Mouse (Mus musculus): Measurements from ENCODE around the gene Fam98b.

The Fam98b gene

DNA sequence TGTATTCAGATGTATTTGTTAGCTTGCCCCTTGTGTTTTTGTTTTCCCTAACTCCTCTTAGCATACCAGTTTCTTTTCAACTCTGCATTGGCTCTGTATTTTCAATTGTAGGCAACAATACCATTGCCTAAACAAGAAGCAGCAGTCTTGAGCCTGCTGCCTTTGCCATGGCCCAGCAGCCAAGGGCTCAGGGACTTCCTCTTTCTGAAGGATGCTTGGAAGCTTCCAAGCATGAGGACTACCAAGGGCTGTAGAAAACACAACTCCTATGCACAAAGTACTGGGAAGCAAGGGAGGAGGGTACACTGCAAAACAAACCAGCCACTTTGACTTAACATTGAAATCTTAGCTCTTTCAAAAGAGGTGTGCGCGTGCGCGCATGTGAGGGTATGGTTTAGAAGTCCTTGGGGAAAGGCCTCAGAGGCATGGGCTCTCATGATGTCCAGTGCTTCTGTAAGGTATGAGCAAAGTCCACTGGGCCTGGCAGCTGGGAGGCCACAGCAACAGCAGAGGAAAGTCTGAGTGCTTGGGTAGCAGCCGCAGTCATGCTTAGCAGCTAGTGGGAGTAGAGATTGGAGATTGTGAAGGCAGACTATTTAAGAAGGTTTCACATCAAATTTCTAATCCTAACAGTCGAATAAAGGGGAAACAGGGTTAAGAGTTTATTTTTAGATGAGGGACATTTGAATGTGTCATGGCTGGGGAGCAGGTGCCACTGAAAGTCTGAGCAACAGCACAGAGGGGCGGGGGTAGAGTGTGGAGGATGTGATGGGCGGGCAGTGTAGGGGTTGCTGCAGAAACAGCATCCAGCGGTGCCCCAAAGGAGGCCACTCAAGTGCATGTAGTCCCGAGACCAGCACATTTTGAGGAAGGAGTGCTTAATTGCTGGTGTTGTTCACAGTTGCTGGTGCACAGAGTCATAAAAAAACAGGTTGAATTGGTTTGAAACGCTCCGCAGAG is 54.1 kb downstream of the Fam98b start:
- DNase-seq = no peak

DNA sequence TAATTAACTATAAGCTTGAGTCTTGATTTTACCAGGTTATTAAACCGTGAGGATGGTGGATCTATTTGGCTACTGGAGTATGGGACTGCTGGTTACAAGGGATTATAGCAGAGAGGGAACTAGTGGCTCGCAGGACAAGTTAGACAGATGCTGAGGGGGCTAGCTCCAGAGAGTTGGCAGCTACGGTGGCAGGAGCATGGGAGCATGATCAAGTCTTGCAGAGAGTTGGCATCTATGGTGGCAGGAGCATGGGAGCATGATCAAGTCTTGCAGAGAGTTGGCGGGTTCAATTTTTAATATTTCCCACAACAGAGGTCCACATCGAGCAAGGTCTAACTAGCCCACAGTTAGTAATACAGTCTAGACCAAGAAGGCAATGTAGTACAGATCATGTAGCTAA is 55.4 kb downstream of the Fam98b start:
- no peak for DNase-seq

DNA sequence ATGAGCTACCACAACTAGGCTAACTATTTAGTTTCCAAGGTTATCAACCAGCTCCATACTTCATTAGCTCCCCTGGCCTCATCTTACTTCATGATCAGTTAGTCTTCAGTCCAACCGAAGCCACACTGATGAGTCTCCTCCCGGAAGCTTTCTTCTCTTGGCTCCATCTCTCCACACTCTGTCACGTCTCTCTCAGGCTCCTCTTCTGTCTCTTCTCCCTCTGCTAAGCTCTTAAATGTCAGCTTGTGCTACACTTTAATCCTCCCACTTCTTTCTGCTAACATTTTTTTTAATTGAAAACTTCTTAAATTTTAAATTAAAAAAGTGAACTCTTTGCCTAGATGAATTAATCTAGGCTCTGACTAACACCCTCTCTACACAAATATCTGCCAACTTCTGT is 58.4 kb downstream of the Fam98b start:
- DNase-seq = no peak

DNA sequence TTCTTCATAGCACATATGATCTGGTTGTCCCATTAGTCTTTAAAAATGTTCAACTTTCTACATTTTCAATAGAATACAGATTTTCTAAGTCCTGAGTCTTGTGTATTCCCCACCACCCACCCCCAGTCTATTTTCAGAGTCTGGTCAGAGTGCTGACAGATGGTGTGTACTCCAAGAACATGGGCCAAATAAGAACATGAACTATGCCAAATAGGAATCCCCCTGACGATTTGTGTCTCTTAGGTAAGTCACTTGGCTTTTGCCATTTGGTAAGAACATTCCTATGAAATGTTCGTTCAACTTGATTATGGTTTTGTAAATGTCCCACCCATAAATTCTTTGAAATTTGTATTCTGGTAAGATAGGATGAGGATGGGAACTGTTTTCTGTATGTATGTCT is 59.5 kb downstream of the Fam98b start:
- DNase-seq = no peak

DNA sequence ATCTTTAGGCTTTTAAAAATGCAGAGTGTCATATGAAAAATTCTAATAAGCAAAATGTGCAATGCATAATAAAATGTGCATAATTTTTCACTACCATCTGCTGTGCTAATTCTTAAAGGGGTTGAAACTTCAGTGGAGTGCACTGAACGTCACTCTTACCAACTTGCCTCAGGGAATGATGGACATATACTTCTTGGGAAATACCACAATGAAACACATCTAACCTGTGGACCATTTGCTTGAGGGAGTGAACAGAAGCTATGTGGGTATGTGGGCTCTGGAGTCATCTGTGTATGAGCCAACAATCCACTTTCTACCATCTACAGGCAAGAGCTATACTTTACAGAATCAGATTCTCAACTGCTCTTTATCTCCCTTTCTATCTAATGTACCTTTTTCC is 61.8 kb downstream of the Fam98b start:
- DNase-seq = no peak

DNA sequence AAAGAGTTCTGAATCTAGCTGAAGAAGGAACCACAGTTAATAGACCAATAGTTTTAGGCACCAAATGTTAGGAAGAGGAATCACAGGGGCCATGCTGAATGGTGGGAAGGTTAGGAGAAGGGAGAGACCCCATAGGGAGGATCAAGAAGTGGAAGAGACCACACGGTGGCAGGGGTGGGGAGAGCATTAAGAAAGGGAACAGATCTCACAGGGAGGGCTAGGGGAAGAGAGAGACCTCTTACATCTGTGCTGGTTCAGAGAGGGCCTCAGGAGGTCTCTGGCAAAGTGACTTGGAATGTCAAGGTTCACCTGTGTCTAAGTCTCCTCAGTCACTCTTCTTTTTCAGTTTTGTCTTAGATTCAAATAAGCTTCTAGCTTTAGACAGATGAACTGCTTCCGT is 62.5 kb downstream of the Fam98b start:
- DNase-seq = no peak

DNA sequence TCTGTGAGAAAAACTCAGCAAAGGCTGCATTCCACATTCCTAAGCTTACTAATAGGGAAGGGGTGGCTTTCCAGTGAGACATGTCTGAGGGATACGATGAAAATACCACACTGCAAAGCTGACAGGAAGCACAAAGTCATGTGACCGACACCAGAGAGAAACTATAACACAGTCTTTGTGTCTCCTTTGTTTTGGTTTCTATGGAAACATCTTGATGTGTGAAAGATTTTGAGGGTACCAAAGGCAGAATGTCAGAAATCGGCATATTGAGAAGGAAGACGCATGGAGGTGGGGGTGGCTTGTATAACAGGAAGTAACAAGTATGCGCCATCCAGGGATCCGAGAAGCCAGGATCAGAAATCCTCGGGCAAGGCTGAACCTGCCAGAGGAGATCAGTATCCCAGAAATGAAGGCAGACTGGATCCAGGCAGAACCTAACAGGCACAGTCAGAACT is 62.9 kb downstream of the Fam98b start:
- DNase-seq = no peak

DNA sequence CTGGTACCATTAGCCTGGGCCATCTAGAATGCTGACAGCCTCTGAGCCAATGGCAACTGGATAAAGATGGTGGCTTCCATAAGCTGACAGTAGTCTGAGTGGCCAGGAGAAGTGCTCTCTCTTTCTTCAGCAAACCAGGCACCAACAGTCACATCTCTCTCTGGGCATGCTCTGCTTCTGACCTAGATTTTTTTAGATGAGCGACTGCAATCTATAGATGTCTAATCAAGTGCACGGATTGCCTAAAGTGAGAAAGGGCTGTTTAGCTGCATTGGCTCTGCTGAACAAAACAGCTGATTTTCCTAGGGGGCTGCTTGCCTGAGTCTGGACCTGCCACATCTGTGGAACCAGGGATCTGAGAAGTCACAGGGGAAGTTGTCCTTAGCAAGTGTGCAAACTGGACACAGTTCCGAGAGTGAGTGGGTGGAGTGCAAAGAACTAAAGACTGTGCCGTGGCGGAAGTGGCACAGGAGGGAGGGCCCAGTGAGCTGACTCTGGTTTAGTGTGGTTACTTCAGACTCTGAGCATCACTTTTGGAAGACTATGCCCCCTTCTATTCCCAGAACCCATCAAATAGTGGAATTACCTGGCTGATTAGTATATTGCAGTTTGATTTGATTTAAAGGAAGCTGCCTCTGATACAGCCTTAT is 64.2 kb downstream of the Fam98b start:
- DNase-seq = no peak

DNA sequence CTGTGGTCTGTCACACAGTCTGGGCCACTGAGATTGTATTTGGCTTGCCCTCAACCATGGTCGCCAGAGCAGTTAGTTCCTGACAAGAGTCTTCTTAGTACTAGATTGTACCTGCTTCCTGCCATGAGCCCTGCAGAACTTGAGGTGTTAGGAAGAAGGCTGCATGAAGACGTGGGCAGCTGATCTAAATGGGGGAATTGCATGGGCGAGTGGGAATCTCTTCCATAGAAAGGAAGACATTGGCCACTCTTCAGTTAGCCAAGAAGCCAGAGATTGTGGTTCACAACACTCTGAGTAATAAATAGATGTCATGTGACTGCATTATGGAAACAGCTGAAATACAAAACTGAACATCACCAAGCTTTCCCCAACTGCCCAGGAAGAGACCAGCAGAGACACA is 69.5 kb downstream of the Fam98b start:
- DNase-seq = no peak
